Mouse (Mus musculus) forebrain, embryonic 13.5 days (tissue): ENCODE data around the gene Nt5dc1. TPM values are rescaled to one million over a fixed set of nuclear protein-coding genes. Genes with fewer than 3 reads are reported as not detected.
"Not testable (repeated sequence)": the region's sequence is repeated elsewhere in the genome, so short reads cannot be mapped to it uniquely, and the experiment has no call there.

ENCODE experiments used
- ATAC-seq: fragments of 200-750 bp; cut with Nextera tagmentation; 2 replicates; pipeline ENCODE4 v1.8.0; 2017
- H3K27ac ChIP-seq: fragments of 300-500 bp; sonication (generic); 2 replicates; pipeline ENCODE4 v1.5.1; 2015; ENCODE audit warnings: inconsistent platforms, mild to moderate bottlenecking, moderate library complexity
- H3K27me3 ChIP-seq: fragments of 300-500 bp; sonication (generic); 2 replicates; pipeline ENCODE4 v1.6.1; 2015; ENCODE audit warnings: mild to moderate bottlenecking, inconsistent platforms
- H3K36me3 ChIP-seq: fragments of 300-500 bp; sonication (generic); 2 replicates; pipeline ENCODE4 v1.6.1; 2015; ENCODE audit warnings: mild to moderate bottlenecking, inconsistent platforms; ENCODE audit not compliant: poor library complexity, severe bottlenecking
- H3K4me1 ChIP-seq: fragments of 300-500 bp; sonication (generic); 2 replicates; pipeline ENCODE4 v1.6.1; 2015; ENCODE audit warnings: inconsistent platforms
- H3K4me2 ChIP-seq: fragments of 300-500 bp; sonication (generic); 2 replicates; pipeline ENCODE4 v1.6.1; 2015; ENCODE audit warnings: inconsistent platforms, mild to moderate bottlenecking, moderate library complexity
- H3K4me3 ChIP-seq: fragments of 300-500 bp; sonication (generic); 2 replicates; pipeline ENCODE4 v1.5.1; 2015; ENCODE audit warnings: mild to moderate bottlenecking, inconsistent platforms
- H3K9ac ChIP-seq: fragments of 300-500 bp; sonication (generic); 2 replicates; pipeline ENCODE4 v1.6.1; 2015; ENCODE audit warnings: mild to moderate bottlenecking, inconsistent platforms
- H3K9me3 ChIP-seq: fragments of 300-500 bp; sonication (generic); replicated peaks from 2 replicates; pipeline ENCODE4 v1.6.1; 2016; ENCODE audit warnings: inconsistent platforms
- WGBS: fragments of 180-500 bp; shearing (Covaris S2); methylation state at CpG from one replicate; pipeline ENCODE4 v1.1.7; 2015; 5-methylcytosine and 5-hydroxymethylcytosine counted together
- polyA plus RNA-seq: library from polyadenylated mRNA; unstranded; fragments of >200 nt; fragmentation: Nextera tagmentation; extraction: Ambion mirVana; gene quantifications from 2 replicates; pipeline ENCODE4 v1.2.1, GENCODE M21; 2015

The Nt5dc1 gene
- polyA plus RNA-seq, 1 experiment from 2014 or later, result 3.6 TPM

- WGBS, result 45% methylated on average over 7 of the region's 7 CpGs
- ATAC-seq, result peak; percentile 65; the same call in 1 of the 2 replicates
- no peaks in the 10 kb centered on the region for H3K27me3 ChIP-seq
These were observed 146.7 kb downstream of the Nt5dc1 start for GRCm38 (mm10) chr10:34271681-34272080.

DNA sequence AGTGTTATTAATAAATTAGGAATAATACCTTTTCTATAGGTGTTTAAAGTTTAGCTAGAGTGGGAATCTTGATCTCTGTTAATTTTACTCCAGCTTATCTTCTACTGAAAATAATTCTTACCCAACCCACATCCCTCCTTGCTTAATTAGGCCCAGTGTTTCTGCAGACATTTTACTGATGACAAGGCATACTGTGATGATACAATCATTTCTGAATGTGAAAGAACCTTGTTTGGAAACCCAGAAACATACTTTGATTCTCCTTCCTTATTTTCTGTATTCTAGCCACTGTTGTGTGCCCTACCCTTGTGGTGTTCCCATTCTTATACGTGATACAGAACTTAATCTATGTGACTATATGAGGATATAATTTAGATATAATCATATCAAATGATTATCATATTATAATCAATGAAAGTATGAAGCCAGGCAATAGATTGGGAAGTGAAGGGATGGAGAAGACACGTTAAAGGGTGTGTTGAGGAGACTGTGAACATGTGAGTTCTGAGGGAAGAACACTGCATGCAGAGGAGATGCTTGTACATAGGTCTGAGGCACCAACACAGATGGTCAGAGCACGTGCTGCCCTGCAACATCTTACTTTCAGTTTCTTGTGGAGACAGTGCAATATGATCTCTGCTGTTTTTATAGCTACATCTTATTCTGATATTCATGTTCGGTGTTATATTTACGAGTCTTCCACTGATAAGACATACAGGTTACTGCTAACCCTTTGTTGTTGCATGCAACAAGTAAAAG lies 150.9 kb downstream of the Nt5dc1 start:
- Histone ChIP-seq H3K9me3 (no peaks in the 10 kb centered on the region), H3K27me3 (no peaks in the 10 kb centered on the region), H3K9ac (no peak overlapping the region), H3K4me3 (no peak overlapping the region), H3K4me2 (no peak overlapping the region), H3K4me1 (0 out of 2 replicates have a peak, but pooled peaks cover 4% of the 10 kb centered on the region), H3K36me3 (no peaks in the 10 kb centered on the region), H3K27ac (no peak overlapping the region)
- WGBS, result 76% methylated on average over 5 of the region's 5 CpGs
- ATAC-seq, result no peak

More at GRCm38 (mm10) chr10:34271681-34272080, 146.7 kb downstream of the Nt5dc1 start:
- H3K9me3 ChIP-seq, result no peaks in the 10 kb centered on the region
- no peak overlapping the region for H3K27ac ChIP-seq
- H3K9ac ChIP-seq, result no peak overlapping the region
- 0 out of 2 replicates have a peak, but pooled peaks cover 4% of the 10 kb centered on the region for H3K4me1 ChIP-seq
- no peak overlapping the region for H3K4me3 ChIP-seq
- no peak overlapping the region for H3K4me2 ChIP-seq
- H3K36me3 ChIP-seq, result no peaks in the 10 kb centered on the region

DNA sequence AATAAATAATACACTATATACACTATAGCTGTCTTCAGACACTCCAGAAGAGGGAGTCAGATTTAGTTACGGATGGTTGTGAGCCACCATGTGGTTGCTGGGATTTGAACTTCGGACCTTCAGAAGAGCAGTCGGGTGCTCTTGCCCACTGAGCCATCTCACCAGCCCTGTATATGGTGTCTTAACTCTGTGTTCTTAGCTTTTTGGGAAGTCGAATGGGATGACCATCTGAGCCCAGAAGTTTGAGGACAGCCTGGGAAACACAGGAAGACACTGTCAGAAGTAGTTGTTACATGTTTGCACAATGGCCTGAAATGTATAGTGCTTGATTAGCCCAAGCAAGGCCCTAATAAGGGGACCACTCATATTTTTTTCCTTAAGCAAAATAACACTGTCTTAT lies 153.2 kb downstream of the Nt5dc1 start:
- no peaks in the 10 kb centered on the region for H3K36me3 ChIP-seq
- no peak overlapping the region for H3K9ac ChIP-seq
- no peaks in the 10 kb centered on the region for H3K9me3 ChIP-seq
- H3K4me1 ChIP-seq, result no peaks in the 10 kb centered on the region
- no peak overlapping the region for H3K4me2 ChIP-seq
- H3K27ac ChIP-seq, result no peak overlapping the region
- no peak for ATAC-seq
- H3K27me3 ChIP-seq, result no peaks in the 10 kb centered on the region
- WGBS, result 84% methylated on average over 4 of the region's 4 CpGs
- no peak overlapping the region for H3K4me3 ChIP-seq

- H3K9ac ChIP-seq, H3K9me3 ChIP-seq, H3K27me3 ChIP-seq, H3K27ac ChIP-seq, H3K36me3 ChIP-seq, H3K4me2 ChIP-seq, H3K4me1 ChIP-seq, H3K4me3 ChIP-seq, ATAC-seq: not testable (repeated sequence)
- WGBS, result 89% methylated on average over 9 of the region's 9 CpGs
These were observed 165.5 kb downstream of the Nt5dc1 start for GRCm38 (mm10) chr10:34252833-34253232.

DNA sequence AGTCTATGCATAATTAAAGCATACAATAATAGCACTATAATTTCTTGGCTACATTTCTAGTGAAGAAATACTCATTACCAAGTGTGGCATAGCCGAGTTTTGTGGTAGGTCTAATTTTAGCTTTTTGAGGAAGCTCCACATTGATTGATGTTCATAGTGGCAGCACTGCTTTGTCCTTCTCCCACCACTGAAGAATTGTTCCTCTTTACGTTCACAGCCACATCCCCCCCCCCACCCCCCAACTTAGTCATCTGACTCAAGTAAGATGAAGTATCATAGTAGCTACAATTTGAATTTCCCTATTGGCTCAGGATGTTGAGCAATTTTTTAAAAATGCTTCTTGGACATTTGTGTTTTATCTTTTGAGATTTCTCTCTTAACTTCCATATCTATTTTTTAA lies 168.8 kb downstream of the Nt5dc1 start:
- Histone ChIP-seq H3K4me3 (no peak overlapping the region), H3K4me1 (no peaks in the 10 kb centered on the region), H3K4me2 (no peak overlapping the region), H3K27me3 (no peaks in the 10 kb centered on the region), H3K9ac (no peak overlapping the region), H3K36me3 (no peaks in the 10 kb centered on the region), H3K9me3 (no peaks in the 10 kb centered on the region), H3K27ac (no peak overlapping the region)
- ATAC-seq, result no peak
- WGBS, result 58% methylated on average over 2 of the region's 2 CpGs

DNA sequence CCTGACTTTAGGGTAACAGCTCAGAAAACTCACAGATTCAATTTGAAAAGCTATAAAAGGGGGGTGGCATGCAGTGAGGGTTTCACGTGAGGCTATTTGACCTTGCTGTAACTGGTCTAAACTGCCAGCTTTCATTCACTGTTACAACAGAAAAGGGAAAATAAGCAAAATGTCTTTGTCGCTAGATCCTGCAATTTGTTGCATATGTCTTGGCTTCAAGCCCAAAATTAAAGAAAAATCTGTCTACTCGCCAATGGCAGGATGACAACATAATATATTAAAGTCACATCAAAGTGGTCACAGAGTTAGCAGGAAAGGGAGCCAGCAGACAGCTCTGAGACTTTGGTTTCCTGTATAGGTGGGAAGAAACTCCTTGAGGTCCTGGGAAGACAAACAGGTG lies 170.6 kb downstream of the Nt5dc1 start:
- Histone ChIP-seq H3K4me2 (no peak overlapping the region), H3K36me3 (no peaks in the 10 kb centered on the region), H3K9me3 (no peaks in the 10 kb centered on the region), H3K4me1 (no peaks in the 10 kb centered on the region), H3K27me3 (no peaks in the 10 kb centered on the region), H3K27ac (no peak overlapping the region), H3K9ac (no peak overlapping the region), H3K4me3 (no peak overlapping the region)
- WGBS, result 48% methylated on average over 3 of the region's 3 CpGs
- ATAC-seq, result 0 out of 2 replicates have a peak, but pooled peaks have one; percentile 13

- Histone ChIP-seq H3K9me3 (no peaks in the 10 kb centered on the region), H3K36me3 (no peaks in the 10 kb centered on the region), H3K4me1 (no peaks in the 10 kb centered on the region), H3K27me3 (no peaks in the 10 kb centered on the region), H3K4me2 (no peak overlapping the region), H3K9ac (no peak overlapping the region), H3K4me3 (no peak overlapping the region), H3K27ac (no peak overlapping the region)
- ATAC-seq, result no peak
- 76% methylated on average over 2 of the region's 2 CpGs for WGBS
These were observed 172.2 kb downstream of the Nt5dc1 start for GRCm38 (mm10) chr10:34246106-34246505.

GRCm38 (mm10) chr10:34244745-34245144 lies 173.6 kb downstream of the Nt5dc1 start:
- ATAC-seq, result no peak
- no peaks in the 10 kb centered on the region for H3K4me1 ChIP-seq
- no peaks in the 10 kb centered on the region for H3K36me3 ChIP-seq
- H3K27me3 ChIP-seq, result no peaks in the 10 kb centered on the region
- H3K27ac ChIP-seq, result no peak overlapping the region
- no peak overlapping the region for H3K4me3 ChIP-seq
- no peaks in the 10 kb centered on the region for H3K9me3 ChIP-seq
- H3K4me2 ChIP-seq, result no peak overlapping the region
- WGBS, result 84% methylated on average over 5 of the region's 5 CpGs
- no peak overlapping the region for H3K9ac ChIP-seq

GRCm38 (mm10) chr10:34238536-34238935 lies 179.8 kb downstream of the Nt5dc1 start:
- no peak for ATAC-seq
- Histone ChIP-seq H3K4me3 (no peak overlapping the region), H3K27me3 (no peaks in the 10 kb centered on the region), H3K36me3 (no peaks in the 10 kb centered on the region), H3K9ac (no peak overlapping the region), H3K4me2 (no peak overlapping the region), H3K9me3 (no peaks in the 10 kb centered on the region), H3K4me1 (no peaks in the 10 kb centered on the region), H3K27ac (no peak overlapping the region)
- WGBS, result 78% methylated on average over 4 of the region's 4 CpGs

Other genes with a start within 250 kb of the Nt5dc1 start
- 4.6 and 4.9 TPM in 2 replicates for gene Dse, start 210.8 kb downstream of the Nt5dc1 start, polyA plus RNA-seq
- 108 and 111 TPM in 2 replicates for gene Tspyl1, start 136.4 kb downstream of the Nt5dc1 start, polyA plus RNA-seq
- gene Tspyl4, start 121.1 kb downstream of the Nt5dc1 start, polyA plus RNA-seq, result 114 and 126 TPM in 2 replicates
- 0.06 and 0.10 TPM in 2 replicates for gene Col10a1, start 28.6 kb downstream of the Nt5dc1 start, polyA plus RNA-seq
- gene Frk, start 64.8 kb upstream of the Nt5dc1 start, polyA plus RNA-seq, result 0.66 and 0.91 TPM in 2 replicates